1 mouse cellular context compared by ENCODE assay signal in the genomic region with DNA sequence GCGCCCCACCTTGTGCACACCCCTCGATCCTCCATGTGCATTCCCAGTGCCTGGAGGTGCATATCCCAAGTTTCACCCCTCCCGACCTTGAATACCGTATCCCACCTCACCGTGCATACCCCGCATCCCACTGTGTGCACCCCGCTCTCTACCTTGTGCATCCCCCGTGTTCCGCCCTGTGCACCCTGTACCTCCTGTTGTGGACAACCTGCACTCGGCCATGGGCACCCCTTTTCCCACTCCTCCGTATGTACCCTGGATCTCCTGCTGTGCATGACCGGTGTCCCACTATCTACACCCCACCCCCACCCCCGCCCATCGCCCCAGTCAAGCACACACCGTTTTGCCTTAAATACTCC.
TF ChIP-seq lines count a peak whose summit lies in the region.

No protein-coding gene starts in this region.

TF ChIP-seq in MEL, 35 proteins besides CTCF, POLR2A, EP300 and RAD21 (continued from another document):
- no peak for TF ChIP-seq ELF1 (IDR thresholded peaks at IDR 0.05; ENCODE audit: low read depth, low read length)
- no peak for TF ChIP-seq KAT2A (conservative IDR thresholded peaks at IDR 0.05; ENCODE audit: low read depth, low read length)
